Mouse (Mus musculus) heart, postnatal 0 days (tissue): ENCODE data around the gene Zmym3. TPM values are rescaled to one million over a fixed set of nuclear protein-coding genes. Genes with fewer than 3 reads are reported as not detected.
A peak's percentile ranks its signal among the peaks of the same experiment; 100 is the strongest.

Experiments
- ATAC-seq: fragments of 200-750 bp; cut with Nextera tagmentation; 2 replicates; pipeline ENCODE4 v1.8.0; 2017; ENCODE audit warnings: low read depth, moderate number of reproducible peaks, moderate library complexity; ENCODE audit not compliant: insufficient read depth
- DNase-seq: peaks from one replicate; pipeline ENCODE4 v3.0.0-alpha.2; 2016; ENCODE audit warnings: low spot score
- H3K27ac ChIP-seq: fragments of 300-500 bp; sonication (generic); 2 replicates; pipeline ENCODE4 v1.5.1; 2014; ENCODE audit warnings: low read depth, mild to moderate bottlenecking
- H3K27me3 ChIP-seq: fragments of 300-500 bp; sonication (generic); 2 replicates; pipeline ENCODE4 v1.6.1; 2014; ENCODE audit warnings: low read length, mixed read lengths; ENCODE audit not compliant: control insufficient read depth, insufficient read depth
- H3K36me3 ChIP-seq: fragments of 300-500 bp; sonication (generic); replicated peaks from 2 replicates; pipeline ENCODE4 v1.6.1; 2014; ENCODE audit warnings: low read length, mixed read lengths; ENCODE audit not compliant: control insufficient read depth, insufficient read depth
- H3K4me1 ChIP-seq: fragments of 300-500 bp; sonication (generic); 2 replicates; pipeline ENCODE4 v1.6.1; 2014; ENCODE audit warnings: antibody characterized with exemption; ENCODE audit not compliant: control insufficient read depth, insufficient read depth
- H3K4me2 ChIP-seq: fragments of 300-500 bp; sonication (generic); 2 replicates; pipeline ENCODE4 v1.6.1; 2014; ENCODE audit warnings: low read depth, mild to moderate bottlenecking, low read length, moderate library complexity
- H3K4me3 ChIP-seq: fragments of 300-500 bp; sonication (generic); 2 replicates; pipeline ENCODE4 v1.5.1; 2014; ENCODE audit warnings: low read depth, low read length
- H3K9ac ChIP-seq: fragments of 300-500 bp; sonication (generic); replicated peaks from 2 replicates; pipeline ENCODE4 v1.6.1; 2014; ENCODE audit warnings: low read depth, low read length, mixed read lengths
- H3K9me3 ChIP-seq: fragments of 300-500 bp; sonication (generic); replicated peaks from 2 replicates; pipeline ENCODE4 v1.6.1; 2016; ENCODE audit warnings: low read length; ENCODE audit not compliant: control insufficient read depth
- CTCF ChIP-seq: IDR thresholded peaks from 2 replicates; pipeline ENCODE4 v1.5.1; 2016; ENCODE audit warnings: antibody characterized with exemption, control low read depth, low read depth
- EP300 ChIP-seq: IDR thresholded peaks from 2 replicates; pipeline ENCODE4 v1.6.1; 2016; ENCODE audit warnings: antibody characterized with exemption, low read depth
- WGBS: fragments of 180-500 bp; shearing (Covaris S2); extraction: QIAGEN DNeasy Blood & Tissue Kit; methylation state at CpG from one replicate; pipeline ENCODE4 v1.1.7; 2014; 5-methylcytosine and 5-hydroxymethylcytosine counted together
- polyA plus RNA-seq: library from polyadenylated mRNA; unstranded; fragments of >200 nt; fragmentation: Nextera tagmentation; extraction: Ambion mirVana; gene quantifications from 2 replicates; pipeline ENCODE4 v1.2.1, GENCODE M21; 2015
- total RNA-seq: library from RNA; depleted of rRNA; stranded (reverse); fragments of >200 nt; gene quantifications from 2 replicates; pipeline ENCODE4 v1.2.3, GENCODE M21; 2014; ENCODE audit warnings: low replicate concordance

The Zmym3 gene
- total and polyA plus RNA-seq, 2 experiments from 2014 or later, result 14.2 to 41.6 TPM

GRCm38 (mm10) chrX:101429142-101429949, 8.7 kb upstream of the Zmym3 start, which contains the start of gene Nono:
Gene Nono, plus strand, starts transcription at chrX:101429318.
- peak within 1 kb of the TSS; percentile 65 for H3K4me2 ChIP-seq
- H3K9ac ChIP-seq, result peak within 1 kb of the TSS; percentile 84
- peak; percentile 24; the same call in 1 of the 2 replicates for TF ChIP-seq CTCF
- no peak for TF ChIP-seq EP300
- WGBS, result 20% methylated on average over 51 of the region's 51 CpGs
- H3K36me3 ChIP-seq, result no peaks in the 10 kb centered on the region
- peak; percentile 95 for ATAC-seq
- peak within 1 kb of the TSS; percentile 72 for H3K4me3 ChIP-seq
- H3K27me3 ChIP-seq, result no peaks in the 10 kb centered on the region
- H3K4me1 ChIP-seq, result no peaks in the 10 kb centered on the region
- peak; percentile 95 for DNase-seq
- H3K9me3 ChIP-seq, result no peaks in the 10 kb centered on the region
- H3K27ac ChIP-seq, result peak within 1 kb of the TSS; percentile 96

GRCm38 (mm10) chrX:101428785-101429141, 8.1 kb upstream of the Zmym3 start:
- H3K9me3 ChIP-seq, result no peaks in the 10 kb centered on the region
- H3K27ac ChIP-seq, result peak overlapping the region; percentile 93
- no peak for TF ChIP-seq CTCF
- no peak for TF ChIP-seq EP300
- ATAC-seq, result no peak
- H3K4me1 ChIP-seq, result no peaks in the 10 kb centered on the region
- H3K27me3 ChIP-seq, result no peaks in the 10 kb centered on the region
- peak overlapping the region; percentile 72 for H3K4me3 ChIP-seq
- H3K9ac ChIP-seq, result 0 out of 2 replicates have a peak overlapping the region, but pooled peaks have one; percentile 16
- peak overlapping the region; percentile 45 for H3K4me2 ChIP-seq
- no peaks in the 10 kb centered on the region for H3K36me3 ChIP-seq
- 30% methylated on average over 7 of the region's 7 CpGs for WGBS
- DNase-seq, result no peak

GRCm38 (mm10) chrX:101427774-101428173, 7.1 kb upstream of the Zmym3 start:
- H3K4me3 ChIP-seq, result no peak overlapping the region
- no peak overlapping the region for H3K27ac ChIP-seq
- no peaks in the 10 kb centered on the region for H3K36me3 ChIP-seq
- WGBS, result 7% methylated on average over 1 of the region's 1 CpGs
- no peaks in the 10 kb centered on the region for H3K9me3 ChIP-seq
- no peaks in the 10 kb centered on the region for H3K4me1 ChIP-seq
- ATAC-seq, result no peak
- peak; percentile 29 for TF ChIP-seq CTCF
- TF ChIP-seq EP300, result no peak
- H3K4me2 ChIP-seq, result no peak overlapping the region
- H3K27me3 ChIP-seq, result no peaks in the 10 kb centered on the region
- DNase-seq, result no peak
- no peak overlapping the region for H3K9ac ChIP-seq

- Histone ChIP-seq H3K4me1 (no peaks in the 10 kb centered on the region), H3K27me3 (no peaks in the 10 kb centered on the region), H3K4me3 (no peak overlapping the region), H3K9ac (no peak overlapping the region), H3K4me2 (no peak overlapping the region), H3K27ac (no peak overlapping the region), H3K36me3 (no peaks in the 10 kb centered on the region), H3K9me3 (no peaks in the 10 kb centered on the region)
- no peak for TF ChIP-seq CTCF
- no peak for TF ChIP-seq EP300
- WGBS, result 67% methylated on average over 2 of the region's 2 CpGs
- DNase-seq, result no peak
- ATAC-seq, result no peak
These were observed 2.8 kb upstream of the Zmym3 start for GRCm38 (mm10) chrX:101423462-101423861.

GRCm38 (mm10) chrX:101419725-101420699, 637 bp downstream of the Zmym3 start:
- ATAC-seq, result peak; percentile 94
- Histone ChIP-seq H3K4me3 (peak overlapping the region; percentile 72), H3K9ac (peak overlapping the region; percentile 80), H3K9me3 (no peaks in the 10 kb centered on the region), H3K36me3 (no peaks in the 10 kb centered on the region), H3K27me3 (no peaks in the 10 kb centered on the region), H3K4me1 (no peaks in the 10 kb centered on the region), H3K4me2 (peak overlapping the region; percentile 73), H3K27ac (peak overlapping the region; percentile 81)
- DNase-seq, result peak; percentile 90
- WGBS, result 13% methylated on average over 44 of the region's 54 CpGs
- no peak for TF ChIP-seq EP300
- TF ChIP-seq CTCF, result no peak
